Mouse (Mus musculus) regulatory T cell (primary cell): Measurements from ENCODE around the gene Shank2.

ENCODE experiments used
- in situ Hi-C: fragments of 300-600 bp; cut with MboI, MseI; formaldehyde crosslinking; loops from one replicate; pipeline ENCODE4 v1.15.1; 2025; ENCODE audit warnings: high pct_unique_total_duplicates

The Shank2 gene

DNA sequence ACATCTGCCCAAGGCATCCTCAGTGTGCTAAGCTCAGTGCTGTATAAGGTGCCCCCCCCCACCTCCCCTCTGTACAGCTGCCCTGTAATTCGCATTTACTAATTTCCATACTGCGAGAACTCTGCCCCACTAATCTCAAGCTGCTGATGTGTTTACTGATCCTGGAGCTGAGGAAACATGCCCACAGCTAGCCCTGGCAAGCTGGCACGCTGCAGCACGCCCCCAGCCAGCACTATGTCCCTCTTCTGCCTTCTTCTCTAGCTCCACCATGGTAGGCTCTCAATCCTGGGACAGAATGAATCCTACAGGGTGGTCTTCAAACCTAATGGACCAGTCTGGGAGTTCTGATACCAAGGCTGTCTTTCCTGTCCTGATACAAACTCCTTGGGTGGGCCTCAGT lies 267.1 kb downstream of the Shank2 start:
- in situ Hi-C loops: no loop called here

DNA sequence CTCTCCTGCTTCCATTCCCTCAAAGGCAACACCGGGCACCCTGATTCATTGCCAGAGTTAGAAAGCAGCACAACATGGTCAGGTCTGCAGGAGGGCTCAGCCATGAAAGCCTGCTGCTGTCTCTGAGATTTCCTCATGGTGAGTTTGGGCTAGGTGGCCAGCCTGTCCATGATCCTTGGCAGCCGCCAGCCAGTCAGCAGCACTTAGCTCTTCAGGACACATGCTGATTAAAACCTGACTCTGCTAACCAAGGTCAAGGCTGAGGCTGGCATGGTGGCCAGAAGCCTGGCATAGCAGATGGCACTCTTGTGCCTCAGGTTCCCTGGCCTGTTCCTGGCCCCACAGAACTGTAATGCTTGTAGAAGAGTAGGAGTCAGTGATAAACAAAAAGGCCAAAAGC lies 269.3 kb downstream of the Shank2 start:
- in situ Hi-C loops: no loop called here

DNA sequence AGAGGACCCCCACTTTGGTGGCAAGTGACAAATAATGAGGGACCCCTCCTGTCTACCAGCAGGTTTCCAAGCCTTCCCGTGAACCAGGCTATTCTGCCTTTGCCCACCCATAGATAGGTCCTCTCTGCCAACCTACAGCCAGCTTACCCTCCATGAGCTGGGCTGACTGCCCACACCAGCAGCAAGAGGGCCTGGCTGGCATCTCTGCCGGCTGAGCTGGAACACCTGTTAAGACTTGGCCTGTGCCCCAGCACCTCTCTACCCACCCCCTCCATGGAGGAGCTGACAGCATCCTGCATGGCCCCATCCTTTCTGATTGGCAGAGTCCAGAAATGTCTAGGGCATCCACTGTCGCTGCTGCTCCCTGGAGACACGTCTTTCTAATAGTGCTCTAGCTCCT lies 277.0 kb downstream of the Shank2 start:
- in situ Hi-C loops: no loop called here

DNA sequence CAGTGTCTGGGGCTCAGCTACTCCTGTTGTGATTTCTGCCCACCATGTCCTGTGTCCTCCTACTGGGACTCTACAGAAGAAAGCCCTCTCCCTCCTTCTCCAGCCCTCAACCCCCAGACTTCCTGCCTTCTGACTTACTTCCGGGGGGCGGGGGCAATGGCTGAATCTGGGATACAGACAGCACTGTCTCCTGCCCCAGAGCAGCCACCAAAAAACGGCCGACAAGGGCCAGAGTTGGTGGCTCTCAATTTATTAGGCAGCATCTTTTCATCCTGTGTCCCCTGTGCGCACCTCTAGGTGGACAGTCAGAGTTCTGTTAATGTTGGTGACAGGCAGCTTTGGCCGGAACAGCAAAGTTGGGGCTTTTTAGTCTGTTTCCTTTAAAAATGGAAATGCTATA lies 282.0 kb downstream of the Shank2 start:
- in situ Hi-C loops: no loop called here

DNA sequence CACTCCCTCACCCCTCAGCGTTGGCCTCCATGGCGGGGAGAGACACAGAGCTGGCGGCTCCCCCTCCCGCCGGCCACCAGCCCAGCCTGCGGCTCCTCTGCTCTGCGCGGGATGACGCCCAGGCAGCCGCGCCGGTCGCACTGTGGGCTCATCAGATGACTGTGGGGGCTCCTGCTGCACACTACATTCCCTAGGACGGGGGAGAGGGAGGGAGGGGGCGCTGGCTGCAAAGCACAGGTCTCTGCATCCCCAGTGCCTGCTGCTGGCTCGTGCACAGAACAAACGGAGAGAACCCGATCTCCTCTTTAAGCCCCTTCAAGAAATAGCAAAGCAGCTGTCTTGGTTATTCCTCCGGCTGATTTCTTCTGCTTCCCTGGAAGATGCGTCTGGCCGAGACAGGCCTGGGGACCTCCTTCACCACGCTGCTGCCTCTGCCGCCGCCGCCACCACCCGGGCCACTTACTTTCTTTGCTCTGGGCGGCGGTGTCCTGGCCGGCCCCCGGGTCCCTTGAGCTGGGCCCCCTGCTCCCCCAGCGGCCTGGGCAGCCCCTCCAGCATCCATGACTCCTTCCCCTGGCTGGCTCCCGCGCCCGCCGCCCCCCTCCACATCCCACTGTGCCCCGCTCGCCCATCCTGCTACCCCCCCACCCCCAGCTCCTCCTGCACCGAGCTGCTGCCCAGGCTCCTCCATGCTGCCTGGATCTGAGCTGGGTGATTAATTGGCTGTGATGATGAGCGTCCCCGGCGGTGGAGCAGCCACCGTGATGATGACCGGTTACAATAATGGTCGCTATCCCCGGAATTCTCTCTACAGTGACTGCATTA lies 282.7 kb downstream of the Shank2 start:
- in situ Hi-C loops: no loop called here

DNA sequence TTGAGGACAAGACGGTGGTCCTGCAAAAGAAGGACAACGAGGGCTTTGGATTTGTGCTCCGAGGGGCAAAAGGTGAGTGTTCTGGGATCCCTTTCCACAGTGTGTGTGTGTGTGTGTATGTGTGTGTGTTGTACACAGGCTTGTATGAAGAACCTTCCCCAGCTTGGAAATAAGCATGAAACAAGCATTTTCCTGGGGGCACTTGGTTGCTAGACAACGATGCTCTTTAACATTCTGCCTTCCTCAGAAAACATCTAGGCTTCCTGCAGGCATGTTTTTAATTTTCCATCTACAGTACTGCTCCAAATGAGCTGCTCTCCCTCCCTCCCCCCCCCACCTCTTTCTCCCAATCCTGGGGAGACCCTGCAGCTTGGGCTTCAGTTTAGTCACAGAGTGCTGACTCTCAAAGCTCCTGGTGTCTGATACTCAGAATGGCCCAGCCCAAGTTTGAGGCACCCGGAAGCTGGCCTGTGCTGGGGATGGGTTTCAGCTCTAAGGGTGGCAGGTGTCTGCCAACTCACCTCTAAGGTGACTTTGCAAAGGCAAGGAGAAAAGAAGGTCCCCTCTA lies 283.4 kb downstream of the Shank2 start:
- in situ Hi-C loops: no loop called here

DNA sequence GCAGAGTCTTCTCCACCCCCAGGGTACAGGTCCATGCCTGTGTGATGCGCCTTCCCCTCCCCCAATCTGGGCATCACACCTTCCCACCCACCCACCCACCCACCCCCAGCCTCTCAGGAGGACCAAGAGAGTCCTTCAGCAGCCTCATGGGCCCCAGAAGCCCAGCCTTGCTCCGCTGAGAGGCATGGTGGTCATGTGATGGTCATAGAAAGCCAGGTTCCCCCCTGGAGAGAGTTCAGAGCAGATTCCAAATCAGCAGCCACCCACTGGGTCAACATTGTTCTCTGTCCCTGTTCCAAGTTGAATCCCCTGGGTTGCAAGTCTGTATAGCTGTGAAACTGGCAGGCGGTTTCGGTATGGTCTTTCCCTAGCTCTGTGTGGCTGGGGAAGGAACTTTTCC lies 284.2 kb downstream of the Shank2 start:
- in situ Hi-C loops: no loop called here

DNA sequence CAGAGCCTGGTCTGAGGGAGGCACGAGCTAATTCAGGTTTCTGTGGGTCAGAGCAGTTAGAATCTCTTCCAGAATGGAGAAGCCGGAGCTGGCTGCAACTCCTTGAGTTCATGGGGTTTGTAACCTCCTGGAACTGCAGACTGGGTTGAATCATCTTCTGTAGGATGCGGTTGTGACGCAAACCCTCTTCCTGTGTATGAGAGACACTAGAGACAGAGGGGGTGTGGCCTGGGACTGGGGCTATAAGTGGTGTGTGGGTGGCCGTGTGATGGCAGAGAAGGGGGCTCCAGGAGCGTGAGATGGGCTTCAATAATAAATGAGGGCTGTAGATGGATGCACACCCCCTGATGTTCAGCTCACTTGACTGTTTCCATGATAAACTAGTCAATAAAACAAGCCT lies 286.3 kb downstream of the Shank2 start:
- in situ Hi-C loops: no loop called here

DNA sequence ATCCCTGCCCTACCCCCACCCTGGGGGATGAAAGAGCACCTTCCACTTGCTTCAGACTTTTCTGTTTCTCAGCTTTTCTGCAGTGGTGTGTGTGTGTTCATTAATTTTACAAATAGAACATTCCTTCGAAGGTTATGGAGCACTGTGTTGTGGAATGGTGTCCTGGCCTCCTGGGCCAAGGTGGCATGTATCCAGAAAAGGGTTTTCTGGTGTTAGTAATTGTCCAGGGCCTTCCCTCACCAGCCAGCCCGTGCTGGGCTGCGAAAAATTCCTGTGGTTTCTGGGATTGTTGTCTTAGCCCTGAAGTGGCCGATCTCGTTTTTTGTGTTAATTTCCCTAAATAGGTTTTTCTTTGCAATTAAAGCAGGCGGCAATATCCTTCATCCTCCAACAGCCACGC lies 289.8 kb downstream of the Shank2 start:
- in situ Hi-C loops: loop anchor here (5.0 kb wide), 1 partner anchor 71 kb away; no protein-coding TSS in a partner anchor

DNA sequence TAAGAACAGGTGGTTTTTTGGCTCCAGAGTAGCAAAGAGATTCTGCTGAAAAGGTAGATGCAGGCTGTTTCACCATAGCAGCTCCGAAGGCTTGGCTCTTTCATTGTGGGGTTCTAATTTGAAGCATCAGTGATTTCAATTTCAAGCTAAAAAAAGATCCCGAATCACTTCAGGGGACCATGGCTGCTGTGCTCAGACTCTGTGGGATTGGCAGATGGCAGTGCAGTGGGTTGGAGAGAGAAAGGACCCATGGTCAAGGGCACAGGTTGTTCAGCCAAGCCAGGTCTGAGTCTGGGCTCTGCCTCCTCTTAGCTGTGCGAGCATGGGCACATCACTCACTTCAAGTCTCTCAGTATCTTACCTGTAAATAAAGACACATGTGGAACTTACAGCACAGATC lies 291.9 kb downstream of the Shank2 start:
- in situ Hi-C loops: loop anchor here (5.0 kb wide), 1 partner anchor 69 kb away; no protein-coding TSS in a partner anchor

DNA sequence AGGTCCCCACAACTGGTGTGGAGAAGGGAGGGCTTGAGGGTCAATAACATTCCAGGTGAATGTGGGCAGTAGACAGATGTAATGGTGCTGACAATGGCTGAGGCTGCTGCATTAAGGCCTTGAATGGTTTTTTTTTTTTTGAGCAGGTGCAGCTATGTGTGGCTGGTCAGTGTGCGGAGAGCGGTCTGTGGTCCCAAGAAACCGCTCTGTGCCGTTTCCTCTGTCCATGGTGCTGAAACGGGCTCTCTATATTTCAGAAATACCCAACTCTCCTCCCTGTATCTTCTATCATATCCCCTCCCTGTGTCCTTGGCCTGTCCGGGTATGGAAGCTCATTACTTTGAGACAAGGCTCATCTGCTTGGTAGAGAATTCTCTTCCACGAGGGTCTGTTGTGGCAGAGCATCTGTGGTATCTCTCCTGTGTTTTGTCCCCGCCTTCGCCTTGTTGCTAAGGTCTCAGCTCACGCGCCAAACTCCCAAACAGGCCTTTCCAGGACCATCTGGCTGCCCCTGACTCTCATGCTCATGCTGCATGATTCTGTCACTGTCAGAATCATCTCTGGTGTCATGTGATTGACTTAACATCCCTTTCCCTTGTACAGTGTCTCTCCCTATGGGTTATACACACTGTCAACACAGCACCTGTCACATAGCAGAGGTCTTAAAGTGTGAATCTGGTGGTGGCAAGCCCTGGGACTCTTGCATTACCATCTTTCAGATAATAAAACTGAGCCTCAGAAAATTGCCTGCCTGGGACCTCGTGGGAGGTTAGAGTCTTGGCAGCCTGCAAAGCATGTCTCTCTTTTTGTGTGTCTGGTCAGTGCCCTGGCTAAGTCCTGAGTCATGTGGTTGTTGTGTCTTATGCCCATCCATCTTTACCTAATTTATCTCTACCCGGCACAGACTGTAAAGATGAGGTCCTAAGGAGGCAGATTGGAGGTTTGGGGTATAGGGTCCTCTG lies 292.8 kb downstream of the Shank2 start:
- in situ Hi-C loops: loop anchor here (5.0 kb wide), 1 partner anchor 68 kb away; no protein-coding TSS in a partner anchor

DNA sequence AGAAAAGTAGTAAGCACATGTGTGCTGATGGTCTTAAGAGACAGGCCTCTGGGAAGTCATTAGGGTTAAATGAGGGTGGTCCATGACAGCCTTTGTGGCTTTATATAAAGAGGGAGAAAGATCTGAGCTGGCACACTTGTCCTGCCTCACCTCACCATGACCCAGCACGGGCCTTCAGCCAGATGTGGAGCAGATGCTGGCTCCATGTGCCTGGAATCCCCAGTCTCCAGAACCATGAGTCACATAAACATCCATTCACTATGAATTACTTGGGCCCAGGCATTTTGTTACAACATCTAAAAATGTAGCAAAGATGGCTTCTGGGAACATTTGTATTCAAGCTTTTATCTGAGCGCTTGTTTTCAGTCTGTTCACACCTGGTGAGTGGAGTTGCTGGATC lies 297.6 kb downstream of the Shank2 start:
- in situ Hi-C loops: no loop called here

DNA sequence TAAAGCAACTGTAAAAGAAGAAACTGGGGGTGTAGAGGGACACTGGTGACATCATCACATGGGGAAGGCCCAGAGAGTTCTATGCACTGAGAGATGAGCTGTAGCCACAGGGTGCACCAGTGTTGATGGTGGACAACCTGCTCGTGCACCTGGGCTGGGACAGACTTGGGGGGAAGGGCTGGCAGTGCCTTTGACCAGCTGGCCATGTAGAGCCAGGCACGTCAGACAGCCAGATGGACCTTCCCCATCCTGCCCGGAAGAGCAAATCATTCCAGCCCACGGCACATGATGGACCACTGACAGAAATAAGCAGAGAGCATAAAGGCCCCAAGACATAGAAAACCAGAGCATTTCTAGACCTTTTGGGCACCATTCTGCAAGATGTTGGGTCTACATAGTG lies 299.9 kb downstream of the Shank2 start:
- in situ Hi-C loops: no loop called here

DNA sequence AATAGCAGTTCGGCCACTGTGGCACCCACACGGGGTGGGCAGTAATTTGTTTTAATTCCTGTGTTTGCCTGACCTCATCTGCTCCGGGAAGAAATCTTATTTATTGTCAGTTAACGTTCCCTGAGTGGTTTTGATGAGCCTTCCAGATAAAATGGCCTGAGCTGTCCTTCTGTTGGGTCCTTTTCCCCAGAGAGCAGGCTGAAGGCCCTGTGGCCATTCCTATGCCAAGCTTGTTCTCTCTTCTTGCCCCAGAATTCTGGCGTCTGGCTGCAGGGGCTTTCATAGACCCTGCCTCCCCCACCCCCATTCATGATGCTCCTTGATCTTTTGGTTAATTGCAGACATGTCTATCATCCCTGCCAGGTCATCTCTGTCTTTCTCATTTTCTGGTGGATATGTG lies 300.8 kb downstream of the Shank2 start:
- in situ Hi-C loops: no loop called here

DNA sequence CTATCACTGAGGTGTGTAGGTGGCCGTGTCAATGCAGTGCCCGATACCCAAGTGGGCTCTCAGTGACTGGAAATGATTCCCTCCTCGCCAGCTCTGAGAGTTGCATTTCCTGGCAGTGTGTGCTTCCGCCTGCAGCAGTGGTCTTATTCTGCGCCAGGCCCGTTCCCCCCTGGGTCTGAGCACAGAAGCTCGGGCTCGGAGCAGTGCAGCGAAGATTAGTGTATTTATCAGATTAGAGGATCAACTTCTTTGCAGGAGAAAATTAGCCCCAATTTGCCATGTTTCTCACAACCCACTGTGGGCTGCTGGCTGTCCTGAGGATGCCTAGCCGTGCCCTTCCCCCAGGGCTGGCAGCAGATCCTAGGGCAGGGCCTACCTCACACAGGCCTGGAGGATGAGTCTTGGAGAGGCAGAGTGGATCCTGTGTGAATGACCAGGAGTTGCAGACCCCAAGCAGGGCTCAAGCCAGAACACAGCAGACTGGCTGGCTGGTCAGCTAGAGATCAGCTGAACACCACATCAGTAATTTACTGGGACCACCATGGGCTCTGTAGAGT lies 306.2 kb downstream of the Shank2 start:
- in situ Hi-C loops: no loop called here

DNA sequence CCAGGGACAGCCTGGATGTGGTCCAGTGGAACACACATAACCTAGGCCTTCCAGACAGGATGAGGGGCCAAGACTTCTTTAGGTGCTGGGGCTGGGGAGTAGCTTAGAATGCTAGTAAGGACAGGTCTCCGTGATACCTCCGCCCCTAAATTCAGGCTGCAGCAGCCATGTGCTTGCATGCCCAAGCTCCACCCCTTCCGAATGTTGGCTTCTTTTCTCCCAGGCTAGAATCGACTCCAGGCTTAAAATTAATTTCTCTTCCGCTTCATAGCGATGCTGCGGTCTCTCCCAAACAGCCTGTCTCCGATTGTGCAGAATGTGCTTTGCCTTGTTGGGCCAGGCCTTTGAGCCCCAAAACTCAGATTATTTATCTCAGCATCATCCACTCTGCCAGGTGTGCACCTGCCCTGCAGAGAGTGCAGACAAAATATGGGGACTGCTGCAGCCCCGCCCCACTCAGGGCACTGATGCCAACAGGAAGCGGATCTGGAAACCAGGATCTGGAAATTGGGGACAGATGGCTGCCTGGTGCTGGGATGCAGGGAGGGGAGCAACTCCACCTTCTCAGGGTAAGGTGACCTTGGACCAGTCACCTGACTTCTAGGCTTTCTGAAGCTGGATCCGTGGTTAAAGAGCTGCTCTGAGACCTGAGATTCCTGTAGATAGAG lies 312.8 kb downstream of the Shank2 start:
- in situ Hi-C loops: no loop called here

DNA sequence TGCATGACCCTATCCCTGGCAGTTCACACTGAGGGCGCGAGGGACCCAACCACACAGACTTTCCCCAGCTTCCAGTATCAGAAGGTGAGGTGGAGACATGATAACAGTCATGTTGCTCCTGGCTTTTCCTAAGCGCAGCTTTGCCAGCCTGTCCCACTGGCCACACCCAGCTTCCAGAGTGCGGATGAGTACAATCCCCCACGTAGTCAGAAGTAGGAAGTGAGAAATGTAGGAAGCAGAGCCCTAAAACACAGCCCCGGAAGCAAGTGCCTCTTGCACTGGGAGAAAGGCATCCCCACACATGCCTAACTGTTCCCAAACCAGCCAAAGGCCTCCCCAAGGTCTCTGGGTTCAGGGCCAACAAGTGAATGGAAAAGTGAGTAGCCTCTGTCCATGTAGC lies 314.5 kb downstream of the Shank2 start:
- in situ Hi-C loops: no loop called here

DNA sequence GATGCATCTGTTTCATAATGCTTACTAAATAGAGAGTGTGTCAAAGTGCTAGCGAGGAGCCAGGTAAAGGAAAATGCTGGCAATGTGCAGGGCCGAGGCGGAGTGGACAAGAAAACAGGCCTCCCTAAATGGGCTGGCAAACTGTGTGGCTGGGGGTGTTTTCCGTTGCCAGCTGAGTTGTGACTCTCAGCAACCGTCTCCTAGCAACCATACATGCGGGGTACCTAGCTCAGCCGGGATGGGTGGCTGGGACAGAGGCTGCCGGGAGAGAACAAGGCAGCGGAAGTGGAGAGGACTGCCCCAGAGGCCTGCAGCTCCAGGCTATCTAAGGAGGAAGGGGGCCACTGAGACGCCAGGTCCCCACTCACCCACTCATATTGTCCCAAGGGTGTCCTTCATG lies 315.1 kb downstream of the Shank2 start:
- in situ Hi-C loops: no loop called here

DNA sequence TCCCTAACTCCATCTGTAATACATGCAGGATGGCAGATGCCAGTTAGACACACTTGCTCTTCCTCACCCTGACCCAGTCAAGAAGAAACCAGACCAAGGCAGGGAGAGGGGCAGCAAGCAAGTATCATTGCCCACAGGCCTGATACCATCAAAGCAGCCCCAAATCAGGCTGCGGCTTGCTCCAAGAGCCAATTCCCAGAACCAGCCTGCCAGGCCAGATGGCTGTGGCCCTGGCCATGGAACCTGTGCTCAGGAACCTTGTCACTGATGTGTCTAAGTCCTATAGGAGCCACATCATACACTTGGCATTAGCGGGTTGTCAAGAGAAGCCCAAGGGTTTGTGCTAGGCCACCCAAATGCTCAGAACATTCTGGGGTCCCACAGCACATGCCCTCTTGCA lies 322.3 kb downstream of the Shank2 start:
- in situ Hi-C loops: no loop called here

DNA sequence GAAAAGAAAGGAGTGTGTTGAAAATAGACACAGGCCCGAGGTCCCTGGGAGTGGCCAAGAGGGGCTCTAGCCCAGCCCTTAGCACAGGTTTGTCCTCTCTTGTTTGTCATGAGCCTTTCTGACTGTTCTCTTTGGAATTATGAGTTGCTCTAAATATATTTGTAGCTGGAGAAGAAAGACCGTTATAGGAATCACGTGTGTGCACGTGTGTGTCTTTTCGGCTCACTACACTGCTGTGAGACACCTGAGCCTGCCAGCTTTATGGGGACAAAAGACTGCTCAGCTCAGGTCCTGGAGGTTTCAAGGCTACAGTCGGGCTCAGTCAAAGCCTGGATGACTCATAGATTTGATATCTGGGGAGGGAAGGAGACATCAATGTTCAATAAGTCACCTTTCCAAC lies 323.1 kb downstream of the Shank2 start:
- in situ Hi-C loops: no loop called here

DNA sequence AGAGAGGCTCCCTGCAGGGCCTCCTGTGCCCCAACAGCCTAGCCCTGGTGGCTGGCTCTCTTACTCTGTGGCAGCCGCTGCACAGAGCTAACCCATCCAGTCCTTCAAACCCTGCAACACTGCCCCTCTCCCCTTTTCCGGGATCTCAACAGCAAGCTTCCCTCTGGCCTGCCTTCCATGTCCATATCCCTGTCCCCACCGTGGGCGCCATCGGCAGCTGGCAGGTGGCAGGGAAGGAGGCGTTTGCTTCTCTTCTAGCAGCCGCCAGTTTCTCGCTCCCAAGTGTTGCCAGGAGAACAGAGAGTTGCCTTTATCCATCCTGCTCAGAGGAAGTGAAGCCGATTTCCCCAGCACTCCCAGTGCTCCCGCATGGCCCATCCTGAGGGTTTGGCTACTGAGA lies 323.9 kb downstream of the Shank2 start:
- in situ Hi-C loops: no loop called here
